Mouse (Mus musculus) left cerebral cortex, postnatal 14 days (tissue): ENCODE data around the gene Gapdhs. TPM values are rescaled to one million over a fixed set of nuclear protein-coding genes. Genes with fewer than 3 reads are reported as not detected.

Source experiments
- DNase-seq, 2 experiments: peaks; one replicate each; pipeline ENCODE4 v3.0.0; 2021 to 2022; ENCODE audit warnings: low spot score in 2 of 2, mixed read lengths in 1 of 2
- intact Hi-C: fragments of 180-260 bp; cut with DNase I; formaldehyde crosslinking; loops from one replicate; pipeline ENCODE4 v1.15.1; 2025
- total RNA-seq, 2 experiments: library from RNA; stranded (reverse); gene quantifications; 2 replicates each; pipeline ENCODE4 v1.2.3; 2021

Gene Gapdhs
- total RNA-seq, 2 experiments from 2014 or later: not detected

DNA sequence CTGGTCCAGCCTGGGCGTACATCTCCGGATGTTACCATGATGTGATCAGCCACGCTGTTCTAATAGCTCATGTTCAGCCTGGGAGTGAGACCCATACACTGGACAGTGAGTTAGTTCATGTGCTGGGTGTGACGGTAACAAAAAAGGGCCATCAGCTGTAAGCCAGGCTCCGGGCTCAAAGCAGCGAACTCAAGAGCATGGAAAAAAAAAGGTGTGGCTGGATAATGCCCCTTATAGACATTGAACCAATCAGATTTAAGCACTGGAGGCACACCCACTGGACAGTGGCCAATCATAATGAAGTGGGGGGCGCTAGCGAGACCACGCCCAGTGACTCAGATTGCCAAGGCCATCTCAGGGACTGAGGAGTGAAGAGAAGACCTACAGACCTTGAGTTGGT, 44.9 kb downstream of the Gapdhs start, which contains the start of gene 2200002J24Rik:
2200002J24Rik (plus strand) TSS at position 338 of the 400 bp plus-strand sequence.
- no peak for DNase-seq
- intact Hi-C loops: no loop called here

DNA sequence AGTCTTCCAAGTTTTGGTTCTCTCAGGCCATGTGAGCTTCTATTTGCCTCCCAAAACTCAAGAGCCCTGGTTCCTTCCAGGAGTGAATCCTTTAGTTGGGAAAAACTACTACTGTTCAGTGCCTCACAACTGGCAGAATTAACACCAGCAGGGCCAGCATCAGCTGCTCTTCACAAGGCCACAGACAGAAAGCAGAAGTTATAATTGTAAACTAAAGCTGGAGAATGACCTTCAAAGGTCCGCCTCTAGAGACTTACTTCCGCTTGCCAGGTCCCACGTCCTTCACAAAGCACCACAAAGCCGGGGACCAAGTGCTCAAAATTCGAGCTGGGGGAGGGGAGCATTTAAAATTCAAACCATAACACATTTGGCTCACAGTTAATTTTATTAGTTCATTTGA, 45.4 kb downstream of the Gapdhs start:
- DNase-seq: no peak
- intact Hi-C loops: no loop called here

DNA sequence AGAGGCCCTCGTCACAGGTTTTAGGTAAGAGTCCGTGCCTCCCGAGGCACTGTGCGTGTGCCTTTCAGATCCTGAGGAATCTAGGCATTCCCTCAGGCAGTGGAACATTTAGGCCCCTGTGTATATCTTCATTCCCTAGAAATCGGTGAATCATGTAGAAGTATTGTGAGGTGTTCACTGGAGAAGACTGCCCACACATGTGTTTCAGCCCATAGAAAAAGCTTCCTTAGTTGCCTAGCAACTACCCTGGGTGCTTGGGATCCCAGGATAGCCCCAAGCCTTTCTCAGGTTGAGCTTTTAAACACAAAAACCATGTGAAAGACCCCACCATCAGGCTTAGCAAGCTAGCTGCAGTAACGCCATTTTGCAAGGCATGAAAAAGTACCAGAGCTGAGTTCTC, 55.2 kb downstream of the Gapdhs start:
- peak in 1 of 2 experiments; percentile 53 for DNase-seq
- intact Hi-C loops: no loop called here

DNA sequence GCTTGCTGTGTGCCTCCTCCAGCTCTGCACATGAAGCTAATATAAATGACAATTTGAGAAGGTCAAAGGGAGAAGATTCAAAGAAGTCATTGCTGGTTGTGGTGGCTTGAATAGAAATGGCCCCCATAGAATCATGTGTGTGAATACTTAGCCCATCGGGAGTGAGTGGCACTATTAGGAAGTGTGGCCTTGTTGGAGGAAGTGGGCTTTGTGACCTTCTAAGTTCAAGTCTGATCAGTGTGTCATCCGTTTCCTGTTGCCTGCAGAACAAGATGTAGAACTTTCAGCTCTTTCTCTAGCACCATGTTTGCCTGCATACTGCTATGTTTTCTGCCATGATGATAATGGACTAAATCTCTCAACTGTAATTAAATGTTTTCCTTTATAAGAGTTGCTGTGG, 60.1 kb downstream of the Gapdhs start:
- intact Hi-C loops: no loop called here
- no peak for DNase-seq

DNA sequence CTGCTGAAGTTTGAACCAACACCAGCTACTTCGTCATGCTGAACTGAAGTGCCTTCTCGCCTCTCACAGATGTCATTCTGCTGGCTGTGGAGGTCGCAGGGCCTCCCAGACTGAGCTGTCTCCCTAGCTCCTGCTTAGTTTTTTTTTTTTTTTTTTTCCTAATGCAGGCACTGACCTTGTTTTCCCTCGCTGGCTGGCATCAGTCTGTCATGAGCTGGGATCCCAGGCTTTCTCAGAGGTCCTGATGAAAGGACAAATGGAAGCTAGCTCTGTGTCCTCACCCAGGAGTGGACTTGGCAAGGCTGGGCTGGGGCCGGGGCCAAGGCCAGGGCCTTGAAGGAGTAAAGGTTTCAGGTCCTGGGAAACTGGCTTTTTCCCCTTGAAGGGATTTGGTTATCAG, 61.6 kb downstream of the Gapdhs start:
- intact Hi-C loops: no loop called here
- no peak for DNase-seq

Other genes with a start within 250 kb of the Gapdhs start
- 100 to 1,000 TPM; 233 to 246 TPM for gene Arhgap33, start 208.6 kb downstream of the Gapdhs start, total RNA-seq
- 10 to 100 TPM in 1 of 2 experiments, 1 to 10 TPM in 1; 5.3 to 10.8 TPM for gene Hspb6, start 191.5 kb downstream of the Gapdhs start, total RNA-seq
- gene Proser3, start 191.4 kb downstream of the Gapdhs start, total RNA-seq: 1 to 10 TPM; 2.7 to 3.8 TPM
- 10 to 100 TPM; 37.5 to 39.0 TPM for gene Lin37, start 183.8 kb downstream of the Gapdhs start, total RNA-seq
- gene U2af1l4, start 180.4 kb downstream of the Gapdhs start, total RNA-seq: 10 to 100 TPM; 60.2 to 61.4 TPM
- gene Gm49396, start 180.3 kb downstream of the Gapdhs start, total RNA-seq: 1 to 10 TPM; 3.8 to 4.6 TPM
- 10 to 100 TPM; 81.0 to 81.3 TPM for gene Psenen, start 180.1 kb downstream of the Gapdhs start, total RNA-seq
- gene Igflr1, start 178.3 kb downstream of the Gapdhs start, total RNA-seq: 1 to 10 TPM; 1.1 to 1.6 TPM
- 10 to 100 TPM; 48.5 to 49.0 TPM for gene Kmt2b, start 155.0 kb downstream of the Gapdhs start, total RNA-seq
- gene Zbtb32, start 144.8 kb downstream of the Gapdhs start, total RNA-seq: not detected
- gene Upk1a, start 130.8 kb downstream of the Gapdhs start, total RNA-seq: under 1 TPM; 0.32 to 0.48 TPM
- 100 to 1,000 TPM; 783 to 807 TPM for gene Cox6b1, start 117.5 kb downstream of the Gapdhs start, total RNA-seq
- not detected for gene Etv2, start 107.8 kb downstream of the Gapdhs start, total RNA-seq
- gene Rbm42, start 93.4 kb downstream of the Gapdhs start, total RNA-seq: 10 to 100 TPM; 67.9 to 69.0 TPM
- gene Haus5, start 78.7 kb downstream of the Gapdhs start, total RNA-seq: 1 to 10 TPM; 5.9 to 6.5 TPM
- gene Pmis2, start 72.1 kb downstream of the Gapdhs start, total RNA-seq: not detected
- gene 2200002J24Rik, start 44.8 kb downstream of the Gapdhs start, total RNA-seq: not detected
- 1 to 10 TPM in 1 of 2 experiments, under 1 TPM in 1; 0.78 to 1.0 TPM for gene Atp4a, start 31.5 kb downstream of the Gapdhs start, total RNA-seq
- gene Tmem147, start 14.1 kb downstream of the Gapdhs start, total RNA-seq: 100 to 1,000 TPM; 137 TPM
- 10 to 100 TPM in 1 of 2 experiments, 1 to 10 TPM in 1; 5.5 to 10.0 TPM for gene Sbsn, start 7.8 kb upstream of the Gapdhs start, total RNA-seq
- 1 to 10 TPM; 3.6 to 4.2 TPM for gene Dmkn, start 20.1 kb upstream of the Gapdhs start, total RNA-seq
- gene Krtdap, start 44.2 kb upstream of the Gapdhs start, total RNA-seq: not detected
- gene Ffar2, start 80.1 kb upstream of the Gapdhs start, total RNA-seq: under 1 TPM in 1 of 2 experiments, not detected in 1; 0.17 TPM
- under 1 TPM in 1 of 2 experiments, not detected in 1; 0.21 TPM for gene Ffar3, start 112.5 kb upstream of the Gapdhs start, total RNA-seq
- gene Ffar1, start 117.9 kb upstream of the Gapdhs start, total RNA-seq: not detected
- gene Cd22, start 136.7 kb upstream of the Gapdhs start, total RNA-seq: not detected
- gene Mag, start 171.2 kb upstream of the Gapdhs start, total RNA-seq: 100 to 1,000 TPM; 112 to 195 TPM
- gene Hamp2, start 181.0 kb upstream of the Gapdhs start, total RNA-seq: not detected
- not detected for gene Hamp, start 200.4 kb upstream of the Gapdhs start, total RNA-seq
- gene Usf2, start 213.1 kb upstream of the Gapdhs start, total RNA-seq: 100 to 1,000 TPM; 113 to 115 TPM
- 10 to 100 TPM; 11.9 to 13.0 TPM for gene Lsr, start 229.8 kb upstream of the Gapdhs start, total RNA-seq
- gene Fam187b, start 230.1 kb upstream of the Gapdhs start, total RNA-seq: under 1 TPM; 0.18 to 0.27 TPM